Mouse (Mus musculus) bone marrow, adult 2 months (tissue): Measurements from ENCODE around the gene Ddc. TPM values are rescaled to one million over a fixed set of nuclear protein-coding genes. Genes with fewer than 3 reads are reported as not detected.

Experiments
- H3K27ac ChIP-seq: fragments of 200-500 bp; 2 replicates; pipeline ENCODE4 v1.5.1; 2012; ENCODE audit warnings: low read depth, mild to moderate bottlenecking, control low read depth, inconsistent platforms, low read length; ENCODE audit not compliant: control insufficient read depth, poor library complexity, insufficient read depth
- H3K4me1 ChIP-seq: fragments of 200-500 bp; 2 replicates; pipeline ENCODE4 v1.6.1; 2011; ENCODE audit warnings: low read length; ENCODE audit not compliant: control insufficient read depth, insufficient read depth
- H3K4me3 ChIP-seq: fragments of 200-500 bp; replicated peaks from 2 replicates; pipeline ENCODE3; 2011; ENCODE audit warnings: mild to moderate bottlenecking, low read depth, low read length, control low read depth; ENCODE audit not compliant: control insufficient read depth
- CTCF ChIP-seq: fragments of 200-500 bp; IDR thresholded peaks from 2 replicates; pipeline ENCODE4 v1.5.1; 2011; ENCODE audit warnings: low read length, control low read depth; ENCODE audit not compliant: control insufficient read depth, insufficient read depth
- POLR2A ChIP-seq: fragments of 200-500 bp; IDR thresholded peaks from 2 replicates; pipeline ENCODE4 v1.6.1; 2011; ENCODE audit warnings: low read depth, mild to moderate bottlenecking, control low read depth, low read length, borderline replicate concordance; ENCODE audit not compliant: control insufficient read depth
- WGBS: fragments of 180-500 bp; shearing (Covaris S2); methylation state at CpG from one replicate; pipeline ENCODE4 v1.1.7; 2018; 5-methylcytosine and 5-hydroxymethylcytosine counted together
- polyA plus RNA-seq: library from polyadenylated mRNA; stranded (reverse); fragments of >200 nt; gene quantifications from 2 replicates; pipeline ENCODE4 v1.2.4, GENCODE M21; 2011; ENCODE audit warnings: low replicate concordance; ENCODE audit not compliant: missing spikeins, insufficient read depth, insufficient read length

The Ddc gene
- polyA plus RNA-seq, 1 experiment = 2.0 TPM

DNA sequence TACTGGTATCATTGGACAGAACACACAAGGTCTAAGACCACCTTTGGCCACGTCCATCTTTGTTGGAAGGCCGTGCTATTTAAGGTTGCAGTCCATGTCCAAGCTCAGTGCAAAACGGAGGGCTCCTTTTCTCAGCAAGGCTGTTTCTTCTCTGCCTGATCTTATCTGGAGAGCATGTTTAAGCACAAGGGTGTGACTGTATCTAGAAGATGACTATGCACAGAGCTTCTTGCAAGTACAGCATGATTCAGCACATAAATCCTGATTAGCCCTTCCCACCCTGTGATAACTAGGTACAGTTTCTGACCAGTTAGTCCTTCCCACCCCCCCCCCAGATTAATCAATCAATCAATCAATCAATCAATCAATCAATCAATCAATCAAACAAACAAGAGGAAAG lies 25.4 kb upstream of the Ddc start:
- 63% methylated on average over 3 of the region's 3 CpGs for WGBS
- no peak for TF ChIP-seq POLR2A
- TF ChIP-seq CTCF = no peak
- Histone ChIP-seq H3K4me1 (no peaks in the 10 kb centered on the region), H3K27ac (no peak overlapping the region), H3K4me3 (no peak overlapping the region)

GRCm38 (mm10) chr11:11922106-11922505 lies 24.2 kb upstream of the Ddc start:
- H3K4me3 ChIP-seq = no peak overlapping the region
- WGBS = 78% methylated on average over 2 of the region's 2 CpGs
- TF ChIP-seq POLR2A (no peak), CTCF (no peak)
- H3K27ac ChIP-seq = no peak overlapping the region
- no peaks in the 10 kb centered on the region for H3K4me1 ChIP-seq

DNA sequence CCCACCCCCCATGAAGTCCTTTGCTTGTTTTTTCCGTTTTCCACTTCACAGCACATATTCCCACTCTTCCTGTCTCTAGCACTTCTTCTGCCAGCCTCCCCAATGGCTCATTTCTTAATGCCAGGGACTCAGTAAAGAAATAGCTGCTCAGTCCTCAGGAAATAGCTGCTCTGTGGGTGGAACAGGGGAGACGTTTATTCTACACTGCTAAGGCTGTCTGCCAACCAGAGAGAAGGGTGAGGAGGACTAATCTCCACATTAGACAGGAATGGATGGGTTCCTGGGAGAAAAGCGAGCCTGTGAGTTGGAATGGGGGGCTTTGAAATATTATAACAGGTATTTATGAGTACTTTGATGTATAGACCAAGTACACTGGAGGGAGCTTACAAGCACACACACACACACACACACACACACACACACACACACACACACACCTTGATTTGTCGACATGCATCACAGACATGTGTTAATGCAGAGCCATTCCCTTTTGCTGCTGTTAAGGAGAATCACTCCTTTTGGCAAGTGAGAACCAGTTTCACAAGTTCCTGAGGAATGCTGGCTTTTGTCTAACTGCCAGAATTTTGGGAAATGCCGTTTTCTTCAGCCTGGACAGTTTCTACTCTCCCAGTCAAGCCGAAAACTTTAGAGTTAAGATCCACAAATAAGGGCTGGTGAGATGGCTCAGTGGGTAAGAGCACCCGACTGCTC lies 9.9 kb upstream of the Ddc start:
- no peak overlapping the region for H3K4me3 ChIP-seq
- no peak overlapping the region for H3K27ac ChIP-seq
- TF ChIP-seq POLR2A (no peak), CTCF (no peak)
- H3K4me1 ChIP-seq = no peaks in the 10 kb centered on the region
- WGBS = 61% methylated on average over 7 of the region's 7 CpGs

DNA sequence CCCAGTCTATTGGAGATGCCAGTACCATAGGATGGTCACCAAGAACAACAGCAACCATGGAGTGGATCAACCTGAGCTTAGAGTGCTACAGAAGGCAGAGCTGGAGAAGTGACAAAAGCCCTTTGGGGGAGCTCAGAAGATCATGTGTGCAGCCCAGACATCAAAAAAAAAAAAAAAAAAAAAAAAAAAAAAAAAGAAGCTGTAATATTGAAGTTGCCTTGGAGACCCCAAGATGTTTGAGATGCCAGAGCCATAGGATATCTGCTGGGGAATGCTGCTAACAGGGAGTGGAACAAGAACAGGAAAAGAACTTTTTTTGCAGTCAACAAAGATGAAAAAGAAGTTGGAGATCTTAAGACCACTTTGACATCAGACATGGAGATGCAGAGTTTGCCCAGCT lies 7.6 kb upstream of the Ddc start:
- no peak overlapping the region for H3K4me3 ChIP-seq
- TF ChIP-seq CTCF (no peak), POLR2A (no peak)
- H3K27ac ChIP-seq = no peak overlapping the region

GRCm38 (mm10) chr11:11904995-11905394 lies 7.1 kb upstream of the Ddc start:
- Histone ChIP-seq H3K4me1 (no peaks in the 10 kb centered on the region), H3K27ac (no peak overlapping the region), H3K4me3 (no peak overlapping the region)
- WGBS = 70% methylated on average over 5 of the region's 5 CpGs
- TF ChIP-seq CTCF (no peak), POLR2A (no peak)

More for the DNA sequence above, 7.6 kb upstream of the Ddc start:
- H3K4me1 ChIP-seq = no peaks in the 10 kb centered on the region

- Histone ChIP-seq H3K27ac (no peak overlapping the region), H3K4me3 (no peak overlapping the region), H3K4me1 (no peaks in the 10 kb centered on the region)
- TF ChIP-seq POLR2A (no peak), CTCF (no peak)
- WGBS = 64% methylated on average over 5 of the region's 5 CpGs
Observed at GRCm38 (mm10) chr11:11901509-11901908, 3.6 kb upstream of the Ddc start.

DNA sequence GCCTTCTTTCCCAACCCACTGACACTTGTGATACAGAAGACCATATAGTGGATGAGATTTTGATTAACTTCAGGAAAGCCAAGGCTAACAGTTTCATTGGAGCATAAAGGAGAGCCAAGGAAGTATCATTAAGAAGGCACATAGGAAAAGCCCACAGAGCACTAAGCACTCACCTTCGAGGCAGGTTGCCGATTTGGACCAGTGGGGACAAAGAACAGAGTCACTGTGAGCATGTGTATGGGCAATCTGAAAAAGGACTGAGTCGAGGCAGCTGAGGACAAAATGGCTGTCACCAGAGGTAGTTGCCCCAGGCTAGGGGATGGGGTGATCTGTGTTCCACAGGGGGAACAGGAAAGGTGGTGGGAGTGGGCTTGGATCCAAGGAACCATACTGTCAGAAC lies 552 bp upstream of the Ddc start:
- Histone ChIP-seq H3K4me3 (no peak overlapping the region), H3K4me1 (no peaks in the 10 kb centered on the region), H3K27ac (no peak overlapping the region)
- TF ChIP-seq CTCF (no peak), POLR2A (no peak)
- WGBS = 85% methylated on average over 3 of the region's 3 CpGs

DNA sequence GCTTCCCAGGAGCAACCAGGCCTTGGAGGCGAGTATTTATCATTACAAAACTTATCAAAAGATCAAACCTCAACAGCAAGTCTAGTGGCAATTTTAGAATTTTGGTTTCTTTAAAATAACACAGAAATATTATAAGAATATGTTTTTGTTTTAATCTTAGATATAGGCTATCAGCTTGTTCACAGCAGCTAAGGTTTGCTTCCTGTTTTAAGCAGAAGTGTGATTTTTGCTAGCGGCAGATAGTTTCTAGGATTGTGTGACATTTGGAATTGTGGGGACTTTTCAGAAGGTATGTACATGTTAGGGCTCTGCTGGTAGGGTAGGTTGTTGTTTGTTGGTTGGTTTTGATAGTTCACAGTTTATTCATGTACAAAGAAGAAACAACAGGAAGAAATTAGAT lies 2.5 kb downstream of the Ddc start:
- no peak overlapping the region for H3K4me3 ChIP-seq
- TF ChIP-seq POLR2A = no peak
- TF ChIP-seq CTCF = no peak
- 28% methylated on average over 2 of the region's 2 CpGs for WGBS

DNA sequence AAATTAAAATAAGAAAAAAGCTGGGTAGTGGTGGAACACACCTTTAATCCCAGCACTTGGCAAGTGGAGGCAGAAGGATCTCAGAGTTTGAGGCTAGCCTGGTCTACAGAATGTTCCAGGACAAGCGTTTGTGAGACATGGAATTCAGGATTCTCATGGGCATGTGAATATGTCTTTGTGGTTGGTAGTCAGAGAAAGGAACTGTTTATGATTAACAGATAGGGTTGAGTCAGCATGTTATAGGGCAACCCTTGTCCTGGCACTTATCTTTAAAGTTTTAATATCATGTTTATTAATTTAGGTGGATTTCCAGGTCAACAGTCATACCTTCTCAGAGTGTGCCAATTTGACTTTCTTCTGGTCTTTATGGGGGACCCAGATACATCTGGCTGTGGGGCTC lies 4.2 kb downstream of the Ddc start:
- TF ChIP-seq POLR2A (no peak), CTCF (no peak)
- WGBS = 73% methylated on average over 1 of the region's 1 CpGs
- H3K4me3 ChIP-seq = no peak overlapping the region
- H3K4me1 ChIP-seq = no peaks in the 10 kb centered on the region; the same call in 1 of the 2 replicates
- H3K27ac ChIP-seq = no peak overlapping the region

More for the DNA sequence above, 2.5 kb downstream of the Ddc start:
- H3K27ac ChIP-seq = no peak overlapping the region
- H3K4me1 ChIP-seq = no peaks in the 10 kb centered on the region
